In the genomic region with DNA sequence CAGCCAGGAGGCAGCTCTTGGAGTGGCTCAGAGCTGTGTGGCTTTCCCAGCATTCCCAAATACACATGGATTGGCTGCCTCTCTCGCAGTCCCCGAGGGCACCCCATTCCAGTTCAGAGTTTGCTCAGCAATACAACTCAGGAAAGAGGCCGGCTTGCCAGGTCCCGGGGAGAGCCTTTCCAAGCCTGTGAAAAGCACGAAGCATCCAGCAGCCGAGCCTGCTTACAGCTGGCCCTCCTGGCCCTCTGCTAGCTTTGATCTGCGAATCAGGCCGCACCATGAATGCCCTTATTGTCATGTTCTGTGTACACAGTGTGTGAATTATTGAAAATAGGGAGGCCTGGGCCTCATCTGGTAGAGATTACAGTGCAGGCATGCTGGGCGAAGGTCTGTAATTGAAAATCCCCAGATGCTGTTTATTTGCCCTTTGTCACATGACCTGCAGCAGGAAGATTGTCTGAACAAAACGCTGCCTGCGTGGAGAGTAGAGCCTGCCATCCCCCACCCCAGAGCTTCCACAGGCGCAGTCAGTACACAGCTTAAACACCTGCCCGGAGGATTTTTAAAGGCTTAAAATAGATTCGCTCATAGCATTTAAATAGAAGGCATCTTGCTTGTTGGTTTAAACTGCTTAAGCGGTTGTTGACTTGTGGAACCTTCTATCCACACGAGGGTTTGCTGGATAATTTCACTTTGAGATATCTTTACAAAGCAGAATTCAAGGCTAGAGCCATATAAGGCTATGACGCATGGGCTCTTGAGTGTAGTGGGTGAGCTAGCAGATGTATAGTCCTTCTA, we compare ENCODE assay signal across 8 mouse cellular contexts.
A peak's percentile ranks its signal among the peaks of the same experiment; 100 is the strongest.
DNase-seq lines count a peak whose midpoint lies in the region; ATAC-seq and TF ChIP-seq lines count a peak whose summit lies in the region.

No protein-coding gene starts in this region.

- no peaks in the 10 kb centered on the region for H3K36me3 ChIP-seq in liver, embryonic 16.5 days (ENCODE audit: control insufficient read depth, insufficient read depth)

- H3K4me2 ChIP-seq in liver, embryonic 16.5 days (ENCODE audit: low read depth, low read length) = no peak overlapping the region

- H3K27ac ChIP-seq in liver, embryonic 16.5 days (ENCODE audit: low read length) = peak overlapping the region; percentile 76
- H3K27ac ChIP-seq in olfactory bulb, adult 2 months (ENCODE audit: insufficient read depth, low read depth, low read length) = peak overlapping the region; percentile 95

- DNase-seq in embryo, embryonic 11.5 days (ENCODE audit: low read depth, low spot score) = peak; percentile 76
- DNase-seq in frontal cortex, adult 2 months (ENCODE audit: extremely low spot score in 1 of 2, low spot score in 1 of 2) = peak; percentile 33 to 59
- peak; percentile 54 to 60 for DNase-seq in heart, postnatal 36 days
- peak; percentile 76 for DNase-seq in large intestine, adult 2 months (ENCODE audit: low read depth, low spot score)
- no peak for DNase-seq in spleen, postnatal 14 days (ENCODE audit: low spot score in 2 of 2)
- no peak for DNase-seq in cerebellum, adult 9-10 months

- no peaks in the 10 kb centered on the region for H3K9me3 ChIP-seq in liver, embryonic 16.5 days (replicated peaks; ENCODE audit: control insufficient read depth, low read length)

- H3K4me3 ChIP-seq in liver, embryonic 16.5 days (ENCODE audit: low read depth, low read length) = no peak overlapping the region
- H3K4me3 ChIP-seq in olfactory bulb, adult 2 months (ENCODE audit: insufficient read depth, low read depth, low read length) = no peak overlapping the region

- H3K9ac ChIP-seq in liver, embryonic 16.5 days (ENCODE audit: low read depth, low read length) = no peak overlapping the region

- intact Hi-C loops in heart, postnatal 36 days (cut with DNase I) = no loop called here

- WGBS in large intestine, adult 2 months = 12% methylated on average over 17 of the region's 17 CpGs
- WGBS in liver, embryonic 16.5 days (ENCODE audit: insufficient replicate concordance) = 33% methylated on average over 17 of the region's 17 CpGs
- WGBS in olfactory bulb, adult 2 months = 12% methylated on average over 17 of the region's 17 CpGs

- no peaks in the 10 kb centered on the region for H3K27me3 ChIP-seq in liver, embryonic 16.5 days (ENCODE audit: control insufficient read depth, insufficient read depth, low read depth, low read length)

- peak; percentile 68 for ATAC-seq in liver, embryonic 16.5 days (ENCODE audit: low read depth)

- H3K4me1 ChIP-seq in liver, embryonic 16.5 days (ENCODE audit: control insufficient read depth, low read depth, low read length) = peaks cover 5% of the 10 kb centered on the region
- H3K4me1 ChIP-seq in olfactory bulb, adult 2 months (ENCODE audit: control insufficient read depth, insufficient read depth, low read length) = peaks cover 22% of the 10 kb centered on the region

- TF ChIP-seq CTCF in olfactory bulb, adult 2 months (IDR thresholded peaks at IDR 0.05; ENCODE audit: insufficient read depth, low read depth, low read length) = no peak

- no peak for TF ChIP-seq POLR2A in olfactory bulb, adult 2 months (IDR thresholded peaks at IDR 0.05; ENCODE audit: insufficient read depth, low read depth, low read length)

Comparison
In these comparisons a context has a peak if more than half of its experiments do, and no peak if none do; other contexts are left out.
1. DNase-seq: peak in embryo, embryonic 11.5 days (single experiment), frontal cortex, adult 2 months (2 of 2), heart, postnatal 36 days (2 of 2) and large intestine, adult 2 months (single experiment); none in spleen, postnatal 14 days (0 of 2) and cerebellum, adult 9-10 months (single experiment).